Mouse (Mus musculus): ENCODE data around the gene Olfm3.

- TF ChIP-seq POLR2A (IDR thresholded peaks at IDR 0.05; ENCODE audit: borderline replicate concordance, control insufficient read depth, low read depth, low read length), result no peak
- TF ChIP-seq CTCF (IDR thresholded peaks at IDR 0.05; ENCODE audit: control insufficient read depth, insufficient read depth, low read length), result no peak
Measured at GRCm38 (mm10) chr3:115158903-115159473, 255.1 kb downstream of the Olfm3 start.
